Mouse (Mus musculus) embryonic fibroblast, embryonic 13.5 days (primary cell): ENCODE measurements around the gene Timp3.

ENCODE experiments used
- CTCF ChIP-seq: IDR thresholded peaks from 2 replicates; pipeline ENCODE4 v1.5.1; 2011; ENCODE audit warnings: mild to moderate bottlenecking, control low read depth, low read length, moderate library complexity, borderline replicate concordance; ENCODE audit not compliant: insufficient read depth
- POLR2A ChIP-seq: IDR thresholded peaks from 2 replicates; pipeline ENCODE4 v1.6.1; 2011; ENCODE audit warnings: low read depth, mild to moderate bottlenecking, control low read depth, low read length, moderate library complexity

DNA sequence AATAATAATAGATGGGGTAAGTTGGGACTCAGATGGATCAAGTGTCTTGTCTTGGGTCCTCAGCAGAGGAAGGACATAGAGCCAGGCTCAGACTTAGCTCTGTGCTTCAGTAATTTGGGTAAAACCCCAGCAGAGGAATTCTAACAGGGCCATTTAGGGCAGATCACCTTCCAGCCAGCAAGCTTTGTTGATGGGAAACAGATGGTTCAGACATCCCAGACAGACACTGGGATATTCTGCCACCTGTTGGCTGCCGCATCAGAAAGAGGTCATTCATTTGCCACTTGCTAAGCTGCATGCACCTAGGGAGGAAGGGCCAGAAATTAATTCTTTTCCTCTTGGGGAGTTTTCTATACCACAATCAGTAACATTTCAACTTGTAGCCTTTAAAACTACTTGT is 21.8 kb downstream of the Timp3 start:
- TF ChIP-seq CTCF, result no peak
- no peak for TF ChIP-seq POLR2A
